Mouse (Mus musculus) brain, embryonic 14.5 days (tissue): ENCODE measurements around the gene Sgk1.

Source experiments
- CTCF ChIP-seq: fragments of 200-500 bp; IDR thresholded peaks from 2 replicates; pipeline ENCODE4 v1.5.1; 2012; ENCODE audit warnings: inconsistent platforms, mild to moderate bottlenecking, moderate library complexity, borderline replicate concordance; ENCODE audit not compliant: insufficient read depth, insufficient read length; ENCODE audit errors: extremely low read depth
- POLR2A ChIP-seq: fragments of 200-500 bp; IDR thresholded peaks from 2 replicates; pipeline ENCODE4 v1.6.1; 2012; ENCODE audit warnings: mild to moderate bottlenecking, inconsistent platforms, borderline replicate concordance; ENCODE audit not compliant: poor library complexity, insufficient read depth, insufficient read length, severe bottlenecking; ENCODE audit errors: extremely low read depth

GRCm38 (mm10) chr10:21907784-21908183 lies 25.8 kb downstream of the Sgk1 start:
- TF ChIP-seq POLR2A (no peak), CTCF (no peak)
